Mouse (Mus musculus): Measurements from ENCODE around the gene Tanc1.

Tanc1 gene

GRCm38 (mm10) chr2:59788704-59789500 is 177.1 kb downstream of the Tanc1 start:
- in situ Hi-C loops (cut with MboI): no loop called here

GRCm38 (mm10) chr2:59791596-59791995 is 179.8 kb downstream of the Tanc1 start:
- in situ Hi-C loops (cut with MboI): no loop called here

- in situ Hi-C loops (cut with MboI): no loop called here
Measured at GRCm38 (mm10) chr2:59793337-59793736, 181.5 kb downstream of the Tanc1 start.

GRCm38 (mm10) chr2:59794838-59795237 is 183.0 kb downstream of the Tanc1 start:
- in situ Hi-C loops (cut with MboI): no loop called here

GRCm38 (mm10) chr2:59798934-59799532 is 187.2 kb downstream of the Tanc1 start:
- in situ Hi-C loops (cut with MboI): no loop called here

- in situ Hi-C loops (cut with MboI): no loop called here
Measured at GRCm38 (mm10) chr2:59799572-59799971, 187.7 kb downstream of the Tanc1 start.

- in situ Hi-C loops (cut with MboI): no loop called here
Measured at GRCm38 (mm10) chr2:59800481-59801266, 188.8 kb downstream of the Tanc1 start.

GRCm38 (mm10) chr2:59802722-59803387 is 191.0 kb downstream of the Tanc1 start:
- in situ Hi-C loops (cut with MboI): no loop called here

GRCm38 (mm10) chr2:59805595-59805994 is 193.8 kb downstream of the Tanc1 start:
- in situ Hi-C loops (cut with MboI): no loop called here

GRCm38 (mm10) chr2:59806038-59806437 is 194.2 kb downstream of the Tanc1 start:
- in situ Hi-C loops (cut with MboI): no loop called here

GRCm38 (mm10) chr2:59808608-59809007 is 196.8 kb downstream of the Tanc1 start:
- in situ Hi-C loops (cut with MboI): no loop called here

- in situ Hi-C loops (cut with MboI): no loop called here
Measured at GRCm38 (mm10) chr2:59810039-59810438, 198.2 kb downstream of the Tanc1 start.

- in situ Hi-C loops (cut with MboI): no loop called here
Measured at GRCm38 (mm10) chr2:59811247-59811646, 199.4 kb downstream of the Tanc1 start.

GRCm38 (mm10) chr2:59812641-59813040 is 200.8 kb downstream of the Tanc1 start:
- in situ Hi-C loops (cut with MboI): no loop called here

GRCm38 (mm10) chr2:59813457-59813856 is 201.6 kb downstream of the Tanc1 start:
- in situ Hi-C loops (cut with MboI): no loop called here

- in situ Hi-C loops (cut with MboI): no loop called here
Measured at GRCm38 (mm10) chr2:59814997-59815396, 203.2 kb downstream of the Tanc1 start.

GRCm38 (mm10) chr2:59818663-59819062 is 206.8 kb downstream of the Tanc1 start:
- in situ Hi-C loops (cut with MboI): no loop called here

GRCm38 (mm10) chr2:59819415-59819814 is 207.6 kb downstream of the Tanc1 start:
- in situ Hi-C loops (cut with MboI): no loop called here

- in situ Hi-C loops (cut with MboI): no loop called here
Measured at GRCm38 (mm10) chr2:59820088-59820487, 208.2 kb downstream of the Tanc1 start.

- in situ Hi-C loops (cut with MboI): no loop called here
Measured at GRCm38 (mm10) chr2:59821044-59821443, 209.2 kb downstream of the Tanc1 start.

- in situ Hi-C loops (cut with MboI): no loop called here
Measured at GRCm38 (mm10) chr2:59824289-59824688, 212.4 kb downstream of the Tanc1 start.

GRCm38 (mm10) chr2:59825380-59825779 is 213.5 kb downstream of the Tanc1 start:
- in situ Hi-C loops (cut with MboI): no loop called here

All from mature B cell (primary cell).